32 mouse cellular contexts compared by ENCODE assay signal in genomic region chr12:45656574-45656973, GRCm38 (mm10).
"Had no signal": no experiment of that assay in that cellular context is flagged by ENCODE, and none has a peak within 500 bp of the region (broad histone marks: within the 10 kb centered on the region; RNA-seq: fewer than 3 reads in every experiment).

No protein-coding gene starts in this region.

- H3K9me3 ChIP-seq: limb, embryonic 10.5 days; limb, embryonic 12.5 days; limb, embryonic 13.5 days; limb, embryonic 15.5 days; liver, embryonic 12.5 days; liver, embryonic 13.5 days; liver, embryonic 15.5 days; lung, embryonic 15.5 days; megakaryocyte, embryonic 14.5 days; midbrain, embryonic 10.5 days; midbrain, embryonic 12.5 days; midbrain, embryonic 13.5 days; midbrain, embryonic 15.5 days; neural tube, embryonic 12.5 days had no signal

- H3K4me2 ChIP-seq: limb, embryonic 12.5 days; limb, embryonic 13.5 days; limb, embryonic 15.5 days; liver, embryonic 11.5 days; liver, embryonic 12.5 days; liver, embryonic 13.5 days; liver, embryonic 15.5 days; lung, embryonic 14.5 days; lung, embryonic 15.5 days; midbrain, embryonic 11.5 days; midbrain, embryonic 12.5 days; midbrain, embryonic 13.5 days; midbrain, embryonic 15.5 days; neural tube, embryonic 12.5 days had no signal

- DNase-seq: left cerebral cortex, postnatal 4 days; liver; liver, embryonic 13.5 days; liver, postnatal 0 days; lung, adult 18-20 months; lung, adult 2 months; lung, embryonic 14.5 days; lung, postnatal 10 days; lung, postnatal 14 days; lung, postnatal 36 days; lung, postnatal 4 days; midbrain, embryonic 14.5 days had no signal

- ATAC-seq: liver, embryonic 12.5 days; liver, postnatal 0 days; lung, postnatal 0 days; midbrain, embryonic 13.5 days; midbrain, embryonic 15.5 days; midbrain, embryonic 16.5 days had no signal

- H3K9ac ChIP-seq: limb, embryonic 12.5 days; limb, embryonic 13.5 days; limb, embryonic 15.5 days; liver, embryonic 12.5 days; liver, embryonic 13.5 days; liver, embryonic 14.5 days; liver, embryonic 15.5 days; liver, postnatal 0 days; lung, embryonic 14.5 days; lung, embryonic 15.5 days; midbrain, embryonic 12.5 days; midbrain, embryonic 13.5 days; midbrain, embryonic 15.5 days; neural tube, embryonic 12.5 days had no signal

- H3K27me3 ChIP-seq: limb, embryonic 12.5 days; limb, embryonic 13.5 days; limb, embryonic 15.5 days; liver, embryonic 12.5 days; liver, embryonic 13.5 days; liver, embryonic 15.5 days; lung, embryonic 15.5 days; megakaryocyte, embryonic 14.5 days; midbrain, embryonic 12.5 days; midbrain, embryonic 13.5 days; midbrain, embryonic 15.5 days; neural tube, embryonic 12.5 days had no signal

- H3K36me3 ChIP-seq: limb, embryonic 10.5 days; limb, embryonic 12.5 days; limb, embryonic 13.5 days; limb, embryonic 15.5 days; liver, embryonic 12.5 days; liver, embryonic 13.5 days; liver, embryonic 15.5 days; lung, embryonic 15.5 days; midbrain, embryonic 10.5 days; midbrain, embryonic 12.5 days; midbrain, embryonic 13.5 days; midbrain, embryonic 15.5 days; neural tube, embryonic 12.5 days had no signal

- H3K27ac ChIP-seq: limb, embryonic 10.5 days; limb, embryonic 12.5 days; limb, embryonic 13.5 days; limb, embryonic 15.5 days; liver, embryonic 12.5 days; liver, embryonic 13.5 days; liver, embryonic 14.5 days; liver, embryonic 15.5 days; lung, embryonic 15.5 days; macrophage; midbrain, embryonic 10.5 days; midbrain, embryonic 12.5 days; midbrain, embryonic 13.5 days; midbrain, embryonic 15.5 days; neural tube, embryonic 12.5 days had no signal

- H3K4me1 ChIP-seq: limb, embryonic 10.5 days; limb, embryonic 12.5 days; limb, embryonic 13.5 days; limb, embryonic 15.5 days; liver, embryonic 12.5 days; liver, embryonic 13.5 days; liver, embryonic 15.5 days; lung, embryonic 15.5 days; megakaryocyte, embryonic 14.5 days; midbrain, embryonic 10.5 days; midbrain, embryonic 12.5 days; midbrain, embryonic 13.5 days; midbrain, embryonic 15.5 days; neural tube, embryonic 12.5 days had no signal

- H3K4me3 ChIP-seq: limb, embryonic 10.5 days; limb, embryonic 12.5 days; limb, embryonic 13.5 days; limb, embryonic 15.5 days; liver, embryonic 12.5 days; liver, embryonic 13.5 days; liver, embryonic 15.5 days; lung, embryonic 15.5 days; megakaryocyte, embryonic 14.5 days; midbrain, embryonic 10.5 days; midbrain, embryonic 12.5 days; midbrain, embryonic 13.5 days; midbrain, embryonic 15.5 days; myocyte; neural tube, embryonic 12.5 days had no signal
